Mouse (Mus musculus) bone marrow, adult 2 months (tissue): Measurements from ENCODE around the gene Dysf. TPM values are rescaled to one million over a fixed set of nuclear protein-coding genes. Genes with fewer than 3 reads are reported as not detected.
A peak's percentile ranks its signal among the peaks of the same experiment; 100 is the strongest.

Experiments used
- H3K27ac ChIP-seq: fragments of 200-500 bp; 2 replicates; pipeline ENCODE4 v1.5.1; 2012; ENCODE audit warnings: low read depth, mild to moderate bottlenecking, control low read depth, inconsistent platforms, low read length; ENCODE audit not compliant: control insufficient read depth, poor library complexity, insufficient read depth
- H3K4me1 ChIP-seq: fragments of 200-500 bp; 2 replicates; pipeline ENCODE4 v1.6.1; 2011; ENCODE audit warnings: low read length; ENCODE audit not compliant: control insufficient read depth, insufficient read depth
- H3K4me3 ChIP-seq: fragments of 200-500 bp; replicated peaks from 2 replicates; pipeline ENCODE3; 2011; ENCODE audit warnings: mild to moderate bottlenecking, low read depth, low read length, control low read depth; ENCODE audit not compliant: control insufficient read depth
- CTCF ChIP-seq: fragments of 200-500 bp; IDR thresholded peaks from 2 replicates; pipeline ENCODE4 v1.5.1; 2011; ENCODE audit warnings: low read length, control low read depth; ENCODE audit not compliant: control insufficient read depth, insufficient read depth
- POLR2A ChIP-seq: fragments of 200-500 bp; IDR thresholded peaks from 2 replicates; pipeline ENCODE4 v1.6.1; 2011; ENCODE audit warnings: low read depth, mild to moderate bottlenecking, control low read depth, low read length, borderline replicate concordance; ENCODE audit not compliant: control insufficient read depth
- WGBS: fragments of 180-500 bp; shearing (Covaris S2); methylation state at CpG from one replicate; pipeline ENCODE4 v1.1.7; 2018; 5-methylcytosine and 5-hydroxymethylcytosine counted together
- polyA plus RNA-seq: library from polyadenylated mRNA; stranded (reverse); fragments of >200 nt; gene quantifications from 2 replicates; pipeline ENCODE4 v1.2.4, GENCODE M21; 2011; ENCODE audit warnings: low replicate concordance; ENCODE audit not compliant: missing spikeins, insufficient read depth, insufficient read length

Gene Dysf
- polyA plus RNA-seq, 1 experiment, result 8.9 TPM

- 41% methylated on average over 5 of the region's 5 CpGs for WGBS
- no peaks in the 10 kb centered on the region for H3K4me1 ChIP-seq
- no peak overlapping the region for H3K27ac ChIP-seq
- H3K4me3 ChIP-seq, result no peak overlapping the region
- TF ChIP-seq POLR2A, result no peak
- TF ChIP-seq CTCF, result no peak
These were observed 50.3 kb downstream of the Dysf start for GRCm38 (mm10) chr6:84058671-84059141.

GRCm38 (mm10) chr6:84059771-84060414 is 51.5 kb downstream of the Dysf start:
- Histone ChIP-seq H3K4me1 (no peaks in the 10 kb centered on the region), H3K4me3 (no peak overlapping the region), H3K27ac (no peak overlapping the region)
- WGBS, result 50% methylated on average over 4 of the region's 4 CpGs
- no peak for TF ChIP-seq CTCF
- no peak for TF ChIP-seq POLR2A

- no peak overlapping the region for H3K27ac ChIP-seq
- 6% methylated on average over 5 of the region's 5 CpGs for WGBS
- no peak overlapping the region for H3K4me3 ChIP-seq
- no peaks in the 10 kb centered on the region for H3K4me1 ChIP-seq
- TF ChIP-seq CTCF, result peak; percentile 80
- TF ChIP-seq POLR2A, result no peak
These were observed 52.9 kb downstream of the Dysf start for GRCm38 (mm10) chr6:84061328-84061727.

DNA sequence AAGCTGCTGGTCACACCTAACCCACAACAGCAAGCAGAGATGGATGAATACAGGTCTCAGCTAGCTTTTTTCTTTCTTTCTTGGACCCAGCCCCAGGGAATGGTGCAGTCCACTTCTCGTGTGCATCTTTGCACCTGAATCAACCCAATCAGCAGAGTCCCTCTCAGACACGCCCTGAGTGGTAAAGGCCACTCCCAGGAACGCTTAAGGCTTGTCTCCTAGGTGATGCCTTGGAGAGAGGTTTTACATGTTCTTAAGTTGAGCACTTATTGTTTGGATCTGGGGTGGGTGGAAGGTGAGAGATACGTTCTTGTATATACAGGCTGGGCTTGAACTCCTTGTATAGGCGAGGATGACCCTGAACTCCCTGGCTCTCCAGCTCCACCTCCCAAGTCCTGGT is 54.2 kb downstream of the Dysf start:
- TF ChIP-seq POLR2A, result no peak
- TF ChIP-seq CTCF, result no peak
- H3K4me1 ChIP-seq, result no peaks in the 10 kb centered on the region
- 65% methylated on average over 5 of the region's 5 CpGs for WGBS
- no peak overlapping the region for H3K4me3 ChIP-seq
- no peak overlapping the region for H3K27ac ChIP-seq

DNA sequence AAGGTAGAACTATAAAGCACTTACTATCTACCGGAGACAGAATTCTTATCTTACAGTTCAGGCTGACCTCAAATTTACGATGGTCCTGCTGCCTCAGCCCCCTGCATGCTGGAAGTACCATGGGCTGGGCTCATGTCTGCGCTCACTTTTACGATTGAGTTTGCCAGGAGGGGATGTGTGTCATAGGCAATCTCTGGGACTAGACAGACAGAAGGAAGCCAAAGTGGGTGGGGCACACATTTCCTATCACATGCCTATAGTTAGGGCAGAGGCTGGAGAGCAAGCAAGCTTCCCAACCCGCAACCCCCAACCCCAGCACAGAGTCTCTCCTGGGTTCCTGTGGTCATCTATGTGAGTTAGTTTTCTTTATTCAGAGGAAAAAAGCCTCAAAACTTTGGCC is 59.8 kb downstream of the Dysf start:
- no peak overlapping the region for H3K4me3 ChIP-seq
- no peaks in the 10 kb centered on the region for H3K4me1 ChIP-seq
- 6% methylated on average over 5 of the region's 5 CpGs for WGBS
- TF ChIP-seq CTCF, result no peak
- TF ChIP-seq POLR2A, result no peak
- H3K27ac ChIP-seq, result no peak overlapping the region

GRCm38 (mm10) chr6:84070251-84070650 is 61.9 kb downstream of the Dysf start:
- no peak for TF ChIP-seq POLR2A
- no peak for TF ChIP-seq CTCF
- Histone ChIP-seq H3K4me1 (no peaks in the 10 kb centered on the region), H3K27ac (no peak overlapping the region), H3K4me3 (no peak overlapping the region)
- 55% methylated on average over 6 of the region's 6 CpGs for WGBS

- 84% methylated on average over 9 of the region's 9 CpGs for WGBS
- Histone ChIP-seq H3K27ac (no peak overlapping the region), H3K4me3 (no peak overlapping the region), H3K4me1 (no peaks in the 10 kb centered on the region)
- peak; percentile 43; the same call in 1 of the 2 replicates for TF ChIP-seq CTCF
- TF ChIP-seq POLR2A, result no peak
These were observed 64.2 kb downstream of the Dysf start for GRCm38 (mm10) chr6:84072574-84072973.

DNA sequence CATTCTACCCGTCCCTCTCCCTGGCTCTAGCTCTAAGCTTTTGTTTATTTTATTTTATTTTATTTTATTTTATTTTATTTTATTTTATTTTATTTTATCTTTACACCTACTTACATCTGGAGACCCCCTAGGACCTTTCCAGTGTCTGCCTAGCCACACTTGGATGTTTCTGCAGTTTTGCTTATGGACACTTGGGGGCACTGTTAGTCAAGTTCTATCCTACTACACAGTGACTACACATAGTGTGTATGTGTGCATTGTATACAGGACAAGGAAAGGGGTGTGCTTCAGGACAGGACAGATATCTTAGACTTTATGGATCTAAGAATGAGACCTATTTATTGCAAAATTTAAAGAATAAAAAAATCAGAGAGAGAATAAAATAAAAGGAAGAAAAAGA is 69.8 kb downstream of the Dysf start:
- 58% methylated on average over 1 of the region's 1 CpGs for WGBS
- Histone ChIP-seq H3K27ac (no peak overlapping the region), H3K4me3 (no peak overlapping the region), H3K4me1 (no peaks in the 10 kb centered on the region)
- TF ChIP-seq POLR2A (no peak), CTCF (0 out of 2 replicates have a peak, but pooled peaks have one; percentile 8)

DNA sequence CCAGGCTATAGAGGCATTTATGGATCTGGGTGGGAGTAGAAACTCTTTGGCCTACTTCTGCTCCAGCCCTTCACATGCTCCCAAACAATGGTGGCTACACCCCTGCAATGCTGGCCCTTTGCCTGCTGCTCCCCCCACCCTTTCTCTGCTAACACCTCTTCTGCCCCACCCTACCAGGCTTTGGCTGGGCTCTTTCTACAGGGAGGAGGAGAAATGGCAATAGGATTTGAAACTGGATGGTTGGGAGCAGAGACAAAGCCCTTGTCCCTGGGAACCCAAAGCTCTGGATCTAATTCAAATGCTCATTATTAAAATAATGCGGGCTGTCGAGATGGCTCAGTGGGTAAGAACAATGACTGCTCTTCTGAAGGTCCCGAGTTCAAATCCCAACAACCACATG is 72.2 kb downstream of the Dysf start:
- no peak for TF ChIP-seq POLR2A
- no peak for TF ChIP-seq CTCF
- whole genome bisulfite sequencing, result 84% methylated on average over 3 of the region's 3 CpGs
- no peaks in the 10 kb centered on the region; the same call in 1 of the 2 replicates for H3K4me1 ChIP-seq
- no peak overlapping the region for H3K4me3 ChIP-seq
- no peak overlapping the region for H3K27ac ChIP-seq
